Mouse (Mus musculus) thymus, postnatal 36 days (tissue): Measurements from ENCODE around the gene Fbxw27.
"Not testable (repeated sequence)": the region's sequence is repeated elsewhere in the genome, so short reads cannot be mapped to it uniquely, and the experiment has no call there.

Experiments
- DNase-seq, 2 experiments: peaks; one replicate each; pipeline ENCODE4 v3.0.0; 2022; ENCODE audit warnings: mixed read lengths in 2 of 2

The Fbxw27 gene

DNA sequence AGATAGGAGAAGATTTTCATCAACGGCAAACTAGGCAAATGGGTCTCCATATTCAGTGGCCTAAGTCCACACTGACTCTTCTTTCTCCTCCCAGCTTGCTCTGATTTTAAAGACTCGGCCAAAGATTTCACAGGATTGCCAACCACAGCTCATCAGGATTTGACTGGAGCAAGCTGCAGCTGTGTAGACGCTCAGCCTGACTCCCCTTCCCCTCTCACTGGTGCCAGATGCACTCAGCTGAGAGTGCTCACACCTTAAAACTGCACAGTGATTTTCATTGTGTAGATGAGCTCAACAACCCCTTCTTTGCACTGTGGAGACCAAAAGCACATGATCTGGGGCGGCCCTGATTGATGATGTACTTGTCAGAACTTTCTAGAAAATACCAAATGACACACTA is at the start of gene Fbxw27:
Gene Fbxw27, minus strand, starts transcription at position 101 of the 400 bp plus-strand sequence.
- DNase-seq: not testable (repeated sequence)

DNA sequence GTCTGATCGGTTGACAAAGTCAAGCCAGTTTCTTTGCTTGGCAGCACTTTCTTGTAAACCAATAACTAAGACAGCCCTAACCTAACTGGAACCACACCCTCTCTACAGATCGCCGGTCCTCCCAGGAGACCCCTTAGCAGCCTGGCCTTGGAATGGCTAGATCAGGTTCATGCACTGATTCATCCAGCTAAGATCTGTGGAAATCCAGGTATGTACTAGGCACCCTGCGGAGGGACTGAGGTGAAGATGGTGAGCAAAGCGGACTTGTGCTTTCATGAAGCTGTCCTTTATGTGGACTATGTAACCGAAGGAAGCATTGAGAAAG is 42.6 kb upstream of the Fbxw27 start:
- no peak for DNase-seq

DNA sequence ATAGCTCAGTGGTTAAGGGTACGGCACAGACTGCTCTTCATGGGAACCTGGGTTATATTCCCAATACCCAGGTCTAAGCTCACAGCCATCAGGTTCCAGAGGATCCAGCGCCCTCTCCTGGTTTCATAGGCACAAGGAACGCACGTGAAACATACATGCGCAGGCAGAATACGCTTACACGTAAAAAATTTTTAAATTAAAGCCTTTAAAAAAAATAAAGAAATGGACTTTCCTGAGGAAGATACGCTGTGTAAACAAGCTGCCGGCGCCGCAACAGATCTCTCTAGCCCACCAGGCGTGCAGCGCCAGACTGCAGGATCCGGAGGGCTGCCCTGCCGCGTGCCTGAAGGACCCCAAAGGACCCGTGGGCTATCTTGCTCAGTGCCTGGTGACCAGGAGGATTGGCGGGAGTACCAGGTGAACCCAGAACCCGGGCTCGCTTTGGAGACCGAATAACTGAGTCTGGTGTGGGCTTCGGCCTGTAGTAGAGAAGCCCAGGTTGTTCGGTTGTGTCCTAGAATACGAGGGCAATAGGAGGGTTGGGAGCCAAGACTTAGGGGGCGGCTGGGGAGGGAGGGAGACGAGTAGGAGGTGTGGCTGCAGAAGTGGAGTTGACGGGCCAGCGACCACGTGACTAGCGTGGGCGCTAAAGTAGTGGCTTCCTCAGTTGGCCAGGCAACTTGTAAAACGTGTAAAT is 42.1 kb upstream of the Fbxw27 start, which contains the start of gene Nme6:
Gene Nme6, plus strand, starts transcription at position 359 of the 697 bp plus-strand sequence.
- DNase-seq: peak; percentile 81 to 83

DNA sequence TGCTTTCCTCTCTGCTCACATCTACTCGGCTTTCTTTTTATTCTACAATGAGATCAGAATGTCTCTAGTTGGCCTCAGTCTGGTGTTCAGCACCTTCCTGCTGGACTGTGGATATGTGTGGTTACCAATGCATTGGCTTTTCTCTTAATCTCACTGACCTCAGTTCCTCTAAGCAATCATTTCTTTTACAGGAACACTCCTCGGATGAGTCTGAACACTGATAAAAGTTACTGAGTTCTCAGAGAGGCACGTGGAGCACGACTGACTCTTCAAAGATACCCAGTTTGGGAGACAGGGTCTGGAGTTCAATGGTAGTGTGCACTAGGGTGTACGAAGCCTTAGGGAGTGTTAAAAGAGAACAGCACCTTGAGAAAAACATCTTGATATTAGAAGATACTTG is 35.7 kb upstream of the Fbxw27 start:
- DNase-seq: no peak

DNA sequence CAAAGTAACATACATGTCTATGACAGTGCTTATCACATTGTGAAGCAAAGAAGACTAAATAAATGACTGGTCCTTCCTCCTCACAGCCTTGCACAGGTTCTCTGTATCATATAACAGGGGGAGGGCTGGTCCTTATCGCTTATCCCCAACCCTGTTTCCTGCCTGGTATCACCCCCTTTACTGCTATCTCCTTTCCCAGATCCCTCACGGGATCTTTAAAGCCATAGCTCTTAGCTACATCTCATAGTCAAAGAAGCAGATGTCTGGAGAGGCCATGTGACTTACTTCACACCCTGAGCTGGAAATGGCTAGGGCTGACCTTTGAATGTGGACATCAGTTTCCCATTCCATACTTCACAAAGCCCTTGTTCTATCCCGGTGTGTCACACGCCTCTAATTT is 35.3 kb upstream of the Fbxw27 start:
- no peak for DNase-seq

DNA sequence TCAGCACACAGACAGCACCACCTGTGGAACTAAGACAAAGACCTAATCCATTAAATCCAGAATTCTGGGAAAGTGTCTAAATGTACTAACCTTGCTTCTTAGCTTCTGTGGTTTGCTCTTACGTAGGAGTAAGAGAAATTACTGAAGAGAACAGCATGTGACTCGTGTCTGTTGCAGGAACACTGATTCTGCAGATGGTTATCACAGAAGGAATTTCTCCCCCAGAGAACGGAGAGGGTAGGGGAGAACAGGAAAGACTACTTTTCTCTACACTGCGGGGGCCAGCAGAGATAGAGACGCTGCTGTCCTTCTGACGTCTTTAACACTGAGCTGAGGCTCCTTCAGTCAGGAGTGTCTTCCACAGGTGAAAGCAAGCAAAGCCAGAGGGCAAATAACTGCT is 25.9 kb upstream of the Fbxw27 start:
- DNase-seq: no peak

DNA sequence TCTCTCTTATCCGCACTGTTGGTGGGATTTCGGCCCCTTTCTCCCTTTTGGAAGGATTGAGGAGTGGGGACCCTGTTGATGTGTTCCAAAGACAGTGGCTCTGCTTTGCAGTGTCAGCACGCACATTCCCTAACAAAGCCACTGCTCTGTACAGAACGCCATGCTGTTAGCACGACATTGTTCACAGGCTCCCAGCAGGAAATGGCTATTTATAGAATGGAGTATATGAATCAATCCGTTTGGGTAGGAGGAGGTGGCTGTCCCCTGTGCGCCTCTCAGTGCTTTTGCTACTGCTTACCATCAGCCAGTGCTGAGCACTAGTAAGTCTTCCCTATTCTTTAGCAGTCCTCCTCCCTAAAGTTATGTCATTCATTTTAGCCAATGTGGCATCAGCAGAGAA is 23.0 kb upstream of the Fbxw27 start:
- DNase-seq: no peak

DNA sequence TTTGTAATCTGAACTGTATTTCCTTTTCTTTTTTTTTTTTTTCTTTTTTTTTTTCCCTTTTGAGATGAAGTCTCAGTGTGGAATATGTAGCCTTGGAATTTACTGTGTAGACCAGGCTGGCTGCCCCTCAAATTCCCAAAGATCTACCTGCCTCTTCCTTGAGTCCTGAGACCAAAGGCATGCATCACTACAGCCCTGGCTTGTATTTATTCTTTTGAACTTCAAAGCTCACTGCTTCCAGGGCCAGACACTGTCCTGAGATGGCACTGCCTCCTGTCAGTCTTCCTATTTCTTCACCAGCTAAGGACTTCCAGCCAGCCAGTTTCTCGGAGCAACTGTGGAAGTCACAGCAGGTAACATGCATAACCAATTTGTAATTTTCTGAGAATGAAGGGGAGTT is 21.5 kb upstream of the Fbxw27 start, which contains the start of gene Spink8:
Gene Spink8, plus strand, starts transcription at position 301 of the 400 bp plus-strand sequence.
- no peak for DNase-seq

DNA sequence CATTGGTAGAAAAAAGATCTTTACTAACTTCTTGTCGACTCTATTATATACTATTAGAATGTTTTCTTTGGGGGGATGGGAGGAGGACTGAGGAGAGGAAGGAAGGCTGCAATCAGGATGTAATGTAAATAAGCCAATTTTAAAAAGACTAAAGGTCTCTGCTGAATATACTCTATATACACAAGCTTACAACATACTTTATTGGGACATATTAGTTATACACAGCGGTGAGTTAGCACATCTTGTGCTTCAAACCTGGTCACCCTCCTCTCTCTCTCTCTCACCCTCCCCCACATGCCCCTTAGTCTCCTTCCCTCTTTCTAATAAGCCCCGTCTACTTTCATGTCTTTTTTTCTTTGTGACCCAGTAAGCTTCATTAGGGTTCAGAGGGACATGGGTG is 17.4 kb upstream of the Fbxw27 start:
- DNase-seq: no peak

DNA sequence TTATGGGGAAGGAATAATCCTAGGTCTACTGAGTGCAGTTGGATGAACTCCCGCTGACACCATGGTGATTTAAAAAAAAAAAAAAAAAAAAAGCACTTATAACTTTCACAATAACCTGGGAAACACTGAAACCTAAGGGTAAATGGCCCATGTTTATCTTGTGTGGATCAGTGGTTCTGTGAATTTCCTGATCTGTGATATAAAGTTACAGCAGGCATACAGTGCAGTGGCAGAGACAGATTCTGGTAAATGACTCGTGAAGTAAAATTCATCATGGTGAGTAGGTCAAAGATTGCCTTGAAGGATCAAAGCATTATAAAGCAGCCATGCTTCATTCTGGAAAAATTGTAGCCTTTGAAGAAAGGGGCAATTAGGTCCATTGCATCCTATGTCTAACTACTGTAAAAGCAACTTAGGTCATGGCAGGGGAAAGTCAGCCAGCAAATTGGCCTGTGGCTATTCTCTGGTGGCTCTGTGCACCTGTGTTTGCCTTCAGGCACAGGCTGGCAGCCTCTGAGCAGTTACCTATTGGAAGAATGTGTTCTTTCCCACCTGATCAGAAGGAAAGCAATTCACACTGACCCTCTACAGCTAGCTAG is 16.3 kb upstream of the Fbxw27 start:
- no peak for DNase-seq

DNA sequence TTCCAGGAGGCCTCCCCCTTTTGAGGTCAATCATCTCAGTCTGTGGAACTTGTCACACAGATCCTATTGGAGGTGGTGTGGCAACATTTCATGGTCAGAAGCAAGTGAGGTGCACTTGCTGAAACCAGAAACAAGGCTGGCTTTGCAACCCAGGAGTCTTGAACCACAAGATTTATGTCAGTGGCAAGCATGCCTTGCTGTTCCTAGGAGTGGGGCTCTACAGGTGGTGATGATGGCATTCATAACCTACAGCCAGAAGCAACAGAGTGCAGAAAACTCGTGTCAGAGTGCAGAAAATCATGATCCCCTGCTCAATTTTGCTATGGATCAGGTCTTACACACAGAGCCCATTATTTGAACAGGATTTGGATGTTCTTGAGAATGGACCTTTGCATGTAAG is 15.8 kb upstream of the Fbxw27 start:
- no peak for DNase-seq

DNA sequence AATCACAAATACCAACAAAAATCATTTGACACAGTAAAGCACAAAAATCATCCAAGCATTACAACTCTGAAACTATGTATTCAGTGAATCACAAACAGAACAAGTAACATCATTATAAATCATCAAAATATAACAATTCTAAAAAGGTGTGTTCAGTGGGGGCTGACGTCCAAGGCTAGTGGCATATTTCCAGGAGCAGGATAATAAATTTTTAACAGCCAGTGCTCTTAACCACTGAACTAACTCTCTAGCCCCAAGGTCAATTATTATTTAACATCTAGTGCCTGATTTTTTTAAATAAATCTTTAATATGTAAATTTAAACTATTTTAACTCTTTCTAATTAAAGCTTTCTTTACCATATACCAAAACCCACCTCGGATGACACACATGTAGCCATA is 15.1 kb upstream of the Fbxw27 start:
- not testable (repeated sequence) for DNase-seq

DNA sequence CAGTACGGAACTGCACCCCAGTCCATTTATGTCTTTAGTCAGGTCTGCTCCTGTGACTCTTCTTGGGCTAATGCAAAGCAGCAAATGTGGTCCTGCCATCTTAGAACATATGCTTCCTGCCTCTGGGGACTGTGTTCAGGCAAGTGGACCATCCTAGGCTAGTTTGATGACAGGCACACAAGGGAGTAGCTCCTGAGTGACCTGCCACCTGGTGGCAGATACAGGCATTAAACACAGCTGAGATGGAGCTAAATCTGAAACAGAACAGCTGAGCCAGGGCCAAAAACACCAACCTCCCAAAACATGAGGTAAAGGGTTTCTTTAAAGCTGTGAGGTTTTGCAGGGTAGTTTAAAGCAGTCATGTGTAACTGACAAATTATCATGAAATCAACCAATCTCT is 7.6 kb upstream of the Fbxw27 start:
- DNase-seq: peak; percentile 16 to 17

DNA sequence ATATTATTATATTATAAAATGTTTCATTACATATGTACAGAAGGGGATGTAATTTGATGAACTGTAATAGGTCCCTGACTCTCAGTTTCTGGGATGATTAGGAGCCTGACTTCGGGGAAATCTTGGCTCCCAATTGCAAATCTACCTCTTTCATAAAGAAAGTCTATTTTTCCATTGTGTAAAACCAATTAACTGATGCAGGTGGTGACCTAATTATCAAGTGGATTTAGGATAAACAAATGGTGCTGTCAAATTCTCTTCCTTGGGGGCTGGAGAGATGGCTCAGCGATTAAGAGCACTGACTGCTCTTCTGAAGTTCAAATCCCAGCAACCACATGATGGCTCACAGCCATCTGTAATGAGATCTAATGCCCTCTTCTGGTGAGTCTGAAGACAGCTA is 5.3 kb upstream of the Fbxw27 start:
- no peak for DNase-seq

DNA sequence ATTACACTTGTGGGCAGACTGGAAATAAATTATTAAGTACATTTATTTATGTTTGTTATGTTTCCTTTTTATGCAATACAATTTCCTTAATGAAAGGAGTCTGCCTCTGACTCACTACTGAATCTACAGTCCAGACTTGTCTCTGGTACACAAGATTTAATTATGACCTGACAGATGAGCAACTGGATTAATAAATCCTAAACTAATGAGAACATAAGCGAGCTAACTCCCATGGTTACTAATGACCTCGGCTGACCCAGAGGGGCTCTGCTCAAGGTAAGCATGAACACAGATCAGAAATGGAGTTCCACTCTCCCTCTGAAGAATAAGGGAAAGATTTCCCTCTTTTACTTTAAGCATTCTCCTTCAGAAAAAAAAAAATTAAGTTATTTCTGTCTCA is 4.8 kb upstream of the Fbxw27 start:
- no peak for DNase-seq

DNA sequence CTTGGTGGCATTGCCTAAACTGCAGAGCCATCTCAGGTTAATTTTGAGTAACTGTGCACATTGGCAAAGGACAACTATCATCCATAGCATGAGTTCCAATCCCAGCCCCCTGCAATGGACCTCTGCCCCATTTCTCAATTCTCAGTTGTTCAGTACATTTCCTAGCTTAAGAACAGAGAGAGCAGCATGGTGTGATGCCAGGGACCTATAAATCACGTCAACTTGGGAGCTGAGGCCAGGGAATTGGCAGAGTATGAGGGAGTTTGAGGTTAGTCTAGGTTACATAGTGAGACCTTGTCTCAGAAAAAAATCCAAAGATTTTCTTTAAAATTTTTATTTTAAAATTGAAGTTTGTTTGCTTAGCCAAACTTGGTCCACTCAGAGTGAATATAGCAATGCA is 23.6 kb downstream of the Fbxw27 start:
- DNase-seq: not testable (repeated sequence)

DNA sequence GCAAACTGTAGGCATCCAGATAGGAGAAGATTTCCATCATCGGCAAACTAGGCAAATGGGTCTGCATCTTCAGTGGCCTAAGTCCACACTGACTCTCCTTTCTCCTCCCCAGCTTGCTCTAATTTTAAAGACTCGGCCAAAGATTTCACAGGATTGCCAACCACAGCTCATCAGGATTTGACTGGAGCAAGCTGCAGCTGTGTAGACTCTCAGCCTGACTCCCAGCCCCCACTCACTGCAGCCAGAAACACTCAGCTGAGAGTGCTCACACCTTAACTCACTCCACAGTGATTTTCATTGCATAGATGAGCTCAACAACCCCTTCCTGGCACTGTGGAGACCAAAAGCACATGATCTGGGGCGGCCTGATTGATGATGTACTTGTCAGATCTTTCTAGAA is 44.5 kb downstream of the Fbxw27 start, which contains the start of gene Fbxw26:
Gene Fbxw26, minus strand, starts transcription at position 101 of the 400 bp plus-strand sequence.
- not testable (repeated sequence) for DNase-seq
